Mouse (Mus musculus): Measurements from ENCODE around the gene Zswim5. TPM values are rescaled to one million over a fixed set of nuclear protein-coding genes. Genes with fewer than 3 reads are reported as not detected.
A peak's percentile ranks its signal among the peaks of the same experiment; 100 is the strongest.

The Zswim5 gene
- polyA plus RNA-seq, 1 experiment from 2014 or later = 6.4 TPM

DNA sequence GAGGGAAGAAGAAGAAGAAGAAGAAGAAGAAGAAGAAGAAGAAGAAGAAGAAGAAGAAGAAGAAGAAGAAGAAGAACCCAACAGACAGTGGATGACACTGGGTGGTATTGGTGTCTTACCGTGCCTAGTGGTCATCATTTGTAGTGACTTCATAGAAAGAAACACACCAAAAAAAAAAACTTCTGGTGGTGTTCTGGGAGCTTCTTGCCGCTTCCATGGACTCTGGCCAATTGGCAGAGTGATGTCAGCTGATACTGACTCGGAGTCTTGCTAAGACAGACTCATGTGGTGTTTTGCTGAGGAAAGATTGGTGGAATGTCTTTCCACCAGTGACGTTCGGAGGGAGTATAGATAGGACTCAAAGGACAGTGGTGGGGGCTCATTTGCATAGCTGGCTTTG lies 133.1 kb downstream of the Zswim5 start:
- Histone ChIP-seq H3K27ac (ENCODE audit: low read depth, low read length) (no peak overlapping the region), H3K4me1 (ENCODE audit: control insufficient read depth, insufficient read depth, low read length) (no peaks in the 10 kb centered on the region), H3K9ac (replicated peaks; ENCODE audit: low read depth, low read length) (no peak overlapping the region), H3K27me3 (ENCODE audit: control insufficient read depth, insufficient read depth, low read length) (no peaks in the 10 kb centered on the region), H3K4me3 (ENCODE audit: low read depth, low read length) (no peak overlapping the region), H3K36me3 (ENCODE audit: control insufficient read depth, insufficient read depth, low read length) (no peaks in the 10 kb centered on the region), H3K4me2 (ENCODE audit: low read depth, low read length) (no peak overlapping the region), H3K9me3 (ENCODE audit: control insufficient read depth, low read length) (no peaks in the 10 kb centered on the region)
- no peak for ATAC-seq (ENCODE audit: low read depth)
- 89% methylated on average over 5 of the region's 5 CpGs for WGBS

DNA sequence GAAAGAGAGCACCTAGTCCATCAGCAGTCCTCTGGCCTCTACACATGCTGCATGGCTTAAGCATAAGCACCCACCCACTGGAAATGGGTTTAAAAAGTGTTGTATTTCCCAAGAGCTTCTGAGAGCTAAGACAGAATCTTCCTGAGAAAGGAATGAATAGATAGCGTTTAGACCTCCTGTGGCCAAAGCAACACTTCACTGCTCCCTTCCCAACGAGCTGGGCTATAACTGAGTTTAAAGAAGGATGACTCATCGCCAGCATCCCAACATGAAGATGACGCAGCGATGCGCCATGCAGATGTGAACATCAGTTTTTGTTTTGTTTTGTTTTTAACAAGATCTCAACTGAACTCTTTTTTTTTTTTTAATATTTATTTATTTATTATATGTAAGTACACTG lies 136.4 kb downstream of the Zswim5 start:
- Histone ChIP-seq H3K36me3 (ENCODE audit: control insufficient read depth, insufficient read depth, low read length) (no peaks in the 10 kb centered on the region), H3K4me2 (ENCODE audit: low read depth, low read length) (no peak overlapping the region), H3K27me3 (ENCODE audit: control insufficient read depth, insufficient read depth, low read length) (no peaks in the 10 kb centered on the region), H3K9me3 (ENCODE audit: control insufficient read depth, low read length) (no peaks in the 10 kb centered on the region), H3K4me1 (ENCODE audit: control insufficient read depth, insufficient read depth, low read length) (no peaks in the 10 kb centered on the region), H3K9ac (replicated peaks; ENCODE audit: low read depth, low read length) (no peak overlapping the region), H3K27ac (ENCODE audit: low read depth, low read length) (no peak overlapping the region), H3K4me3 (ENCODE audit: low read depth, low read length) (no peak overlapping the region)
- ATAC-seq (ENCODE audit: low read depth) = no peak
- 87% methylated on average over 6 of the region's 6 CpGs for WGBS

DNA sequence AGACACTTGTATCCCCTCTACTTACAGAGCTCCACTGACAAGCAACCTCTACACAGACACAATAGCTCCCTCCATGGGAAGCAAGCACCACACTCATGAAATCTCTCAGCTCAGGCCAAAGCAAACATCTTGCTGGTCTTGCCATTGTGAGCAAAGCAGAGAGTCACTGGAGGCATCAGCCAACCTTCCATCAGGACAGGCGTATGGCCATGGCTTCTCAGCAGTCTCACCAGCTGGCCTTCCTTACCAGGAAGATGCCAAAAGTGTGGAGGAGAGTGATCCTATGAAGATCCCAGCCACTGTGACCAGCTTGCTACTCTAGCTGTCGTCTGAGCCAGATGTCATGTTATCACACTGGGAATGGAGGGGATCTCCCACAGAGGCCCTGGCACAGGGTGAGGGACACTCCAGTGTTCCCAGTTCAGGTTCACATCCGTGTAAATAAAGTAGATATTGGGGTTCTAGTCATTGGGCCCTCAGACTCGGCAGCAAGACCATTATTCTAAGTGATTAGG lies 137.8 kb downstream of the Zswim5 start:
- H3K27ac ChIP-seq (ENCODE audit: low read depth, low read length) = no peak overlapping the region
- H3K4me3 ChIP-seq (ENCODE audit: low read depth, low read length) = no peak overlapping the region
- H3K9me3 ChIP-seq (ENCODE audit: control insufficient read depth, low read length) = no peaks in the 10 kb centered on the region
- no peak for ATAC-seq (ENCODE audit: low read depth)
- WGBS = 73% methylated on average over 4 of the region's 4 CpGs
- H3K36me3 ChIP-seq (ENCODE audit: control insufficient read depth, insufficient read depth, low read length) = no peaks in the 10 kb centered on the region
- H3K4me2 ChIP-seq (ENCODE audit: low read depth, low read length) = no peak overlapping the region
- no peaks in the 10 kb centered on the region for H3K27me3 ChIP-seq (ENCODE audit: control insufficient read depth, insufficient read depth, low read length)
- H3K4me1 ChIP-seq (ENCODE audit: control insufficient read depth, insufficient read depth, low read length) = peaks cover under 1% of the 10 kb centered on the region; the same call in 1 of the 2 replicates
- no peak overlapping the region for H3K9ac ChIP-seq (replicated peaks; ENCODE audit: low read depth, low read length)

DNA sequence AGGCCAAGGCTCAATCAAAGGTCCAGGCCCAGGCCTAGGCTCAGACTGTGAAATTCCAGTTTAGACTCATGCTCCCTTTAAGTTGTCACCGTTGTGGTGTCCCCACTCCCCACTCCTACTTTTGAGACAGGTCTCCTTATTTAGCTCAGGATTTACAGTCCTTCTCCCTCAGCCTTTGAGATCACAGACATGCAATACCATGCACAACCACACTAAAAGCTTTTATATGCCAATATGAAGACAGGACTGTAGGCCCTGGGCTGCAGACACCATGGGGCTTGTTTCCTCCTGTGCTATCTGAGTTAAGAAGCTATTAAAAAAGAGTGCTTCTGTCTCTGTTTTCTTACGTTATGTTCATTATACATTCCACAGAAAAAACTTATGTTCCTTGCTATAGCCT lies 140.6 kb downstream of the Zswim5 start:
- Histone ChIP-seq H3K9ac (replicated peaks; ENCODE audit: low read depth, low read length) (no peak overlapping the region), H3K9me3 (ENCODE audit: control insufficient read depth, low read length) (no peaks in the 10 kb centered on the region), H3K4me3 (ENCODE audit: low read depth, low read length) (no peak overlapping the region), H3K27me3 (ENCODE audit: control insufficient read depth, insufficient read depth, low read length) (no peaks in the 10 kb centered on the region), H3K27ac (ENCODE audit: low read depth, low read length) (no peak overlapping the region), H3K36me3 (ENCODE audit: control insufficient read depth, insufficient read depth, low read length) (peaks cover 7% of the 10 kb centered on the region), H3K4me1 (ENCODE audit: control insufficient read depth, insufficient read depth, low read length) (peaks cover 7% of the 10 kb centered on the region), H3K4me2 (ENCODE audit: low read depth, low read length) (no peak overlapping the region)
- no peak for ATAC-seq (ENCODE audit: low read depth)
- 86% methylated on average over 2 of the region's 2 CpGs for WGBS

DNA sequence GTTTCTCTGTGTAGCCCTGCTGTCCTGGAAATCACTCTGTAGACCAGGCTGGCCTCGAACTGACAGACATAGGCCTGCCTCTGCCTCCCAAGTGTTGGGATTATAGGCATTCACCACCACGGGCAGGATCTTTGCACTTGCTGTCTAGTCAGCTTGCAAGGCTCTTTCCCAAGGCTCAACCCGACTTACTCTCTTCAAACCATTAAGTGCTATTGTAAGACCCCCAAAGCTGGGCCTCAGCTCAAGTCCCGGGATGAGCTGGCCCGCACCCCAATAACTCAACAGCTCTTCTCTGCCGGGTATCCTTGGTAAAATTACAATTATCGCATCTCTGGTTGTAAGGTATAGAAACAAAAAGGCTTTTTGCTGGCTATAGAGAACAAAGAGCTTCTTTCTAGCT lies 141.2 kb downstream of the Zswim5 start:
- Histone ChIP-seq H3K4me2 (ENCODE audit: low read depth, low read length) (no peak overlapping the region), H3K27ac (ENCODE audit: low read depth, low read length) (no peak overlapping the region), H3K9me3 (ENCODE audit: control insufficient read depth, low read length) (no peaks in the 10 kb centered on the region), H3K4me3 (ENCODE audit: low read depth, low read length) (no peak overlapping the region), H3K36me3 (ENCODE audit: control insufficient read depth, insufficient read depth, low read length) (peaks cover 13% of the 10 kb centered on the region), H3K27me3 (ENCODE audit: control insufficient read depth, insufficient read depth, low read length) (no peaks in the 10 kb centered on the region), H3K4me1 (ENCODE audit: control insufficient read depth, insufficient read depth, low read length) (peaks cover 7% of the 10 kb centered on the region), H3K9ac (replicated peaks; ENCODE audit: low read depth, low read length) (no peak overlapping the region)
- no peak for ATAC-seq (ENCODE audit: low read depth)
- 88% methylated on average over 7 of the region's 7 CpGs for WGBS

DNA sequence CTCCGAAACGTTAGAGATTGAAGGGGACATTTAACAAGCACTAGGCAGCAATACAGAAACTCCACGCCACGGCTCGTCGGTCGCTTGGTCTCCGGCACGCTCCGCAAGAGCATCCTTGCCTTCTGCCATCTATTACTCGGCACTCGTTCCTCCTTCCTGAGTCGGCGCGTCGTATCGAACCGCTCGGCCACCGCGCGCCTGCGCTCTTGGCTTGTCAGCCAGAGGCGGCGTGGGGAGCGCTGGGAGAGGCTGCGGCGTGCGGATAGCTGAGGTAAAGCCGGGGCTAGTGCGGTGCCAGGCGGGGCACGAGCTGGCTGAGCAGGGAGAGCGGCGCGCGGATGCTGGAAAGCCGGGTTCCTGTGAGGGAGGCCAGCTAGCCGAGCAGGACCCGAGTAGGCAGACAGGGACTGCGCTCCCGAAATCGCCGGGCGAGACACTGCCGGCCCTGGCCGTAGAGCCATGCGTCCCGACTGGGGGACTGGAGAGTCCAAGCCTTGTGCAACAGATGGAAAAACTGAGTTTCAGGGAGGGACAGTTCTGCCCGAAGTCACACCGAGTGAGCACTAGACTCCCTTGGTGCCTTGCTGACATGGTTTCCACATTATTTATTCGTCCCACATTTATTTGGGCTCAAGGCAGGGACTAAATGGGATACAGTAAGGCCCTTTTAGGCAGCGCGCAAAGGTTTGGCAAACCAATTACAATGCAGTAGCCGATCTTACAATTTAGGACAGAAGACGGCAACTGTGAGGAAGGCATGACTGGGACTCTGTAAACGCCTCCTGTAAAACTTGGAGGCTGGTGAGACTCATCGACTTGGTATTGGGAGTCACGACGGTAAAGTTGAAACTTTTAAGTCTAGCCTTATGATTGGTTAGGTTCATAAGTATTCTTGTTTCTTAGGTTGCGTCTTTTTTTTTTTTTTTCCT lies 142.3 kb downstream of the Zswim5 start, which contains the start of gene Eif2b3:
Gene Eif2b3 (plus strand): TSS at position 197 of the 929 bp plus-strand sequence.
- WGBS = 2% methylated on average over 60 of the region's 61 CpGs
- peaks cover 7% of the 10 kb centered on the region for H3K4me1 ChIP-seq (ENCODE audit: control insufficient read depth, insufficient read depth, low read length)

DNA sequence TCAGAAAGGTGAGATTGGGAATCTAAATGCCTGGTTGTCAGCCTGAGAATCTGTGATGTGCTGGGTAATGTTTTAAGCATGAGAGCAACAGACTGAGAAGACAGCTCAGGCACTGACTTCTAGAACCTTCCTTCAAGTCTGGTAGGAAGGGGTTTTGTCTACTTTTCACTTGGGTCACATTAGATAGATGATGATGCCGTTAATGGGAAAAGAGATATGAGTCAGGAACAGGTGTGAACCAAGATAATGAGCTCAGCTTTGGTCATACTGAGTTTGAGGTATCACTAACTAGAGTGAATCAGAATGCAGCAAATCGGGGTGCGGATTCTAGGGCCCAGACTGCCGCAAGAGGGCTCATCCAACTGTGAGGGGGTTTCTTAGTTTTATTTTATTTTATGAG lies 146.3 kb downstream of the Zswim5 start:
- Histone ChIP-seq H3K27me3 (ENCODE audit: control insufficient read depth, insufficient read depth, low read length) (no peaks in the 10 kb centered on the region), H3K27ac (ENCODE audit: low read depth, low read length) (no peak overlapping the region), H3K4me1 (ENCODE audit: control insufficient read depth, insufficient read depth, low read length) (peaks cover 7% of the 10 kb centered on the region), H3K4me3 (ENCODE audit: low read depth, low read length) (no peak overlapping the region), H3K9ac (replicated peaks; ENCODE audit: low read depth, low read length) (no peak overlapping the region), H3K9me3 (ENCODE audit: control insufficient read depth, low read length) (no peaks in the 10 kb centered on the region), H3K36me3 (ENCODE audit: control insufficient read depth, insufficient read depth, low read length) (peaks cover 18% of the 10 kb centered on the region), H3K4me2 (ENCODE audit: low read depth, low read length) (no peak overlapping the region)
- ATAC-seq (ENCODE audit: low read depth) = no peak
- 95% methylated on average over 4 of the region's 4 CpGs for WGBS

More for the DNA sequence above, 142.3 kb downstream of the Zswim5 start, which contains the start of gene Eif2b3:
- Histone ChIP-seq H3K4me3 (ENCODE audit: low read depth, low read length) (peak within 1 kb of the TSS; percentile 63), H3K9ac (replicated peaks; ENCODE audit: low read depth, low read length) (peak within 1 kb of the TSS; percentile 63), H3K9me3 (ENCODE audit: control insufficient read depth, low read length) (no peaks in the 10 kb centered on the region), H3K36me3 (ENCODE audit: control insufficient read depth, insufficient read depth, low read length) (peaks cover 18% of the 10 kb centered on the region), H3K27ac (ENCODE audit: low read depth, low read length) (no peak within 1 kb of the TSS), H3K27me3 (ENCODE audit: control insufficient read depth, insufficient read depth, low read length) (no peaks in the 10 kb centered on the region), H3K4me2 (ENCODE audit: low read depth, low read length) (peak within 1 kb of the TSS; percentile 60)
- peak; percentile 98 for ATAC-seq (ENCODE audit: low read depth)

DNA sequence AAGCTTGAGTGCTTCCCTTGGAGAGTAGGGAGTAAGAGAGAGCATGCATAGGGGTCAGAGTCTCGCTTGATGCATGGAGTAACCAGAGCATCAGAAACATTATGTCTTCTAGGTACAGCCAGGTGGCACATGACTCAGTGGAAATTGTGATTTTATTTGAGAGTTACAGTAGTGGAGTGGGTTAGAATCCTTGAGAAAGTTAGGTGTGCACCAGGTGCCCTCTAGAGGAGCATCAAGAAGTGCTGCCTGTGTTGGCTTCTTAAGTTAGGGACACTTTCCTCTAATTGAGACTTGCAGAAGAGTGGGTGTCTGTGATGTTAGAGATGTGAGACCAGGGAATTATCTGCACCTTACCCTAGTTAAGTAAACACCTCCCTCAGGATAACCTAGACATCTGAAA lies 153.9 kb downstream of the Zswim5 start:
- Histone ChIP-seq H3K27me3 (ENCODE audit: control insufficient read depth, insufficient read depth, low read length) (no peaks in the 10 kb centered on the region), H3K4me2 (ENCODE audit: low read depth, low read length) (no peak overlapping the region), H3K9ac (replicated peaks; ENCODE audit: low read depth, low read length) (no peak overlapping the region), H3K27ac (ENCODE audit: low read depth, low read length) (no peak overlapping the region), H3K9me3 (ENCODE audit: control insufficient read depth, low read length) (no peaks in the 10 kb centered on the region), H3K36me3 (ENCODE audit: control insufficient read depth, insufficient read depth, low read length) (no peaks in the 10 kb centered on the region), H3K4me1 (ENCODE audit: control insufficient read depth, insufficient read depth, low read length) (no peaks in the 10 kb centered on the region), H3K4me3 (ENCODE audit: low read depth, low read length) (no peak overlapping the region)
- ATAC-seq (ENCODE audit: low read depth) = no peak
- WGBS = 94% methylated on average over 1 of the region's 1 CpGs
